Comparison of ENCODE assay signal across 15 mouse cellular contexts in the genomic region with DNA sequence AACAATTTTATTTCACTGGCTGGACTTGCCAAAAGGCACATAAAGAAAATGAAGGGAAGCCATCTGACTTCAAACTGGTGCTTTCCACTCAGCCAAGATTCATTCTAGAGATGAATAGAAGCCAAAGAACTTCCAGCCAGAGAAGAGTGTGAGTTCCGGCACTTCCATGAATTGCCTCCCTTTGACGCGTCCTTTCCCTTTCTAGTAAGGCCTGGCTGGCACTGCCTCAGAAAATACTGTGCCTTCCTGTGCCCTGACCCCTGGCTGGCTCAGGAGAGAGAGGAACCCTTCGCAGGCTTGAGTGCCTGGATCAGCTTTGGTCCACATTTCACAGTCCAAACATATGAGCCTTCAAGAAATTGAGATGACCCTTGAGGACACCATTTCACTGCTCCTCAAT. TPM values are rescaled to one million over a fixed set of nuclear protein-coding genes. Genes with fewer than 3 reads are reported as not detected.
DNase-seq lines count a peak whose midpoint lies in the region; ATAC-seq and TF ChIP-seq lines count a peak whose summit lies in the region.
"Had no signal": no experiment of that assay in that cellular context is flagged by ENCODE, and none has a peak within 500 bp of the region (broad histone marks: within the 10 kb centered on the region; RNA-seq: fewer than 3 reads in every experiment).

No protein-coding gene starts in this region.

- peak; percentile 46 for DNase-seq in cerebellum, adult 9-10 months
- no peak for DNase-seq in cerebellum, postnatal 10 days
- DNase-seq in hindbrain, embryonic 11.5 days (ENCODE audit: low spot score), result no peak
- no peak for DNase-seq in liver, postnatal 0 days
- peak; percentile 69 for DNase-seq in kidney, adult 9 months
- no peak for DNase-seq in ovary, postnatal 14 days (ENCODE audit: low spot score)
- DNase-seq: left cerebral cortex, postnatal 4 days had no signal

- TF ChIP-seq CTCF in liver, postnatal 0 days (IDR thresholded peaks at IDR 0.05; ENCODE audit: low read depth), result no peak

- H3K27ac ChIP-seq in hindbrain, embryonic 16.5 days (ENCODE audit: low read depth, low read length), result no peak overlapping the region
- H3K27ac ChIP-seq in hindbrain, embryonic 11.5 days (ENCODE audit: low read depth, low read length), result no peak overlapping the region
- no peak overlapping the region for H3K27ac ChIP-seq in liver, postnatal 0 days (ENCODE audit: low read depth)
- no peak overlapping the region for H3K27ac ChIP-seq in liver, embryonic 12.5 days
- H3K27ac ChIP-seq: heart, embryonic 15.5 days; hindbrain, embryonic 13.5 days; liver, embryonic 15.5 days; neural tube, embryonic 13.5 days had no signal

- WGBS in hindbrain, embryonic 16.5 days, result 56% methylated on average over 4 of the region's 4 CpGs
- 76% methylated on average over 4 of the region's 4 CpGs for WGBS in hindbrain, embryonic 11.5 days
- 59% methylated on average over 4 of the region's 4 CpGs for WGBS in liver, postnatal 0 days (ENCODE audit: insufficient replicate concordance)
- 64% methylated on average over 4 of the region's 4 CpGs for WGBS in liver, embryonic 12.5 days (ENCODE audit: insufficient replicate concordance)

- no peaks in the 10 kb centered on the region for H3K36me3 ChIP-seq in hindbrain, embryonic 16.5 days (ENCODE audit: control insufficient read depth, insufficient read depth, low read length)
- H3K36me3 ChIP-seq in hindbrain, embryonic 11.5 days (ENCODE audit: control insufficient read depth, insufficient read depth, low read length), result no peaks in the 10 kb centered on the region
- H3K36me3 ChIP-seq in liver, postnatal 0 days (replicated peaks; ENCODE audit: insufficient read depth, low read length), result no peaks in the 10 kb centered on the region
- H3K36me3 ChIP-seq in liver, embryonic 12.5 days, result no peaks in the 10 kb centered on the region
- H3K36me3 ChIP-seq: heart, embryonic 15.5 days; hindbrain, embryonic 13.5 days; liver, embryonic 15.5 days; neural tube, embryonic 13.5 days had no signal

- peaks cover 16% of the 10 kb centered on the region for H3K4me1 ChIP-seq in hindbrain, embryonic 16.5 days (ENCODE audit: control insufficient read depth, insufficient read depth, low read depth, low read length)
- H3K4me1 ChIP-seq in hindbrain, embryonic 11.5 days (replicated peaks; ENCODE audit: control insufficient read depth, insufficient read depth, low read length), result peaks cover 8% of the 10 kb centered on the region; the same call in 1 of the 2 replicates
- H3K4me1 ChIP-seq in liver, postnatal 0 days (ENCODE audit: insufficient read depth), result peaks cover 21% of the 10 kb centered on the region; the same call in 1 of the 2 replicates
- peaks cover 16% of the 10 kb centered on the region; the same call in 1 of the 2 replicates for H3K4me1 ChIP-seq in liver, embryonic 12.5 days

- H3K9me3 ChIP-seq in hindbrain, embryonic 16.5 days (ENCODE audit: control insufficient read depth, low read length), result no peaks in the 10 kb centered on the region
- no peaks in the 10 kb centered on the region for H3K9me3 ChIP-seq in hindbrain, embryonic 11.5 days (ENCODE audit: control insufficient read depth, low read length)
- H3K9me3 ChIP-seq in liver, postnatal 0 days (ENCODE audit: low read length), result no peaks in the 10 kb centered on the region
- H3K9me3 ChIP-seq in liver, embryonic 12.5 days (replicated peaks), result no peaks in the 10 kb centered on the region
- H3K9me3 ChIP-seq: heart, embryonic 15.5 days; hindbrain, embryonic 13.5 days; liver, embryonic 15.5 days; neural tube, embryonic 13.5 days had no signal

- peaks cover 37% of the 10 kb centered on the region for H3K27me3 ChIP-seq in hindbrain, embryonic 16.5 days (replicated peaks; ENCODE audit: control insufficient read depth, insufficient read depth, low read length)
- H3K27me3 ChIP-seq in hindbrain, embryonic 11.5 days (ENCODE audit: control insufficient read depth, insufficient read depth, low read length), result peaks cover 51% of the 10 kb centered on the region
- H3K27me3 ChIP-seq in liver, postnatal 0 days (ENCODE audit: insufficient read depth, low read length), result peaks cover 27% of the 10 kb centered on the region
- peaks cover 58% of the 10 kb centered on the region for H3K27me3 ChIP-seq in liver, embryonic 12.5 days (replicated peaks)
- H3K27me3 ChIP-seq: Patski had no signal

- no peak overlapping the region for H3K9ac ChIP-seq in hindbrain, embryonic 16.5 days (ENCODE audit: low read depth, low read length)
- no peak overlapping the region for H3K9ac ChIP-seq in hindbrain, embryonic 11.5 days (ENCODE audit: low read depth, low read length)
- H3K9ac ChIP-seq in liver, postnatal 0 days (replicated peaks), result no peak overlapping the region
- H3K9ac ChIP-seq in liver, embryonic 12.5 days, result no peak overlapping the region
- H3K9ac ChIP-seq: heart, embryonic 15.5 days; hindbrain, embryonic 13.5 days; liver, embryonic 15.5 days; neural tube, embryonic 13.5 days had no signal

- peak; percentile 29; the same call in 1 of the 2 replicates for ATAC-seq in hindbrain, embryonic 16.5 days
- no peak for ATAC-seq in hindbrain, embryonic 11.5 days (ENCODE audit: low FRiP score)
- no peak for ATAC-seq in liver, postnatal 0 days
- no peak for ATAC-seq in liver, embryonic 12.5 days
- ATAC-seq: Patski had no signal

- TF ChIP-seq EP300 in liver, postnatal 0 days (IDR thresholded peaks at IDR 0.05; ENCODE audit: low read depth), result no peak

- no peak overlapping the region for H3K4me2 ChIP-seq in hindbrain, embryonic 16.5 days (ENCODE audit: low read length)
- no peak overlapping the region for H3K4me2 ChIP-seq in hindbrain, embryonic 11.5 days (replicated peaks; ENCODE audit: low read depth, low read length)
- peak overlapping the region; percentile 16 for H3K4me2 ChIP-seq in liver, postnatal 0 days (ENCODE audit: low read depth, low read length)
- no peak overlapping the region for H3K4me2 ChIP-seq in liver, embryonic 12.5 days
- H3K4me2 ChIP-seq: heart, embryonic 15.5 days; hindbrain, embryonic 13.5 days; liver, embryonic 15.5 days; neural tube, embryonic 13.5 days had no signal

- no peak overlapping the region for H3K4me3 ChIP-seq in hindbrain, embryonic 16.5 days (ENCODE audit: low read length)
- no peak overlapping the region for H3K4me3 ChIP-seq in hindbrain, embryonic 11.5 days (ENCODE audit: low read depth, low read length)
- H3K4me3 ChIP-seq in liver, postnatal 0 days (ENCODE audit: low read depth, low read length), result no peak overlapping the region
- H3K4me3 ChIP-seq in liver, embryonic 12.5 days, result no peak overlapping the region
- H3K4me3 ChIP-seq: heart, embryonic 15.5 days; hindbrain, embryonic 13.5 days; liver, embryonic 15.5 days; megakaryocyte, embryonic 14.5 days; neural tube, embryonic 13.5 days had no signal

RNA-seq across cellular contexts. Expression of a gene that starts 2.8 kb away (rescaled TPM):
- 0.07 TPM in 1 of 2 replicates, not detected in the other for polyA plus RNA-seq in hindbrain, embryonic 16.5 days (2015; fragmentation: Nextera tagmentation; extraction: Ambion mirVana)
- polyA plus RNA-seq in hindbrain, embryonic 11.5 days (2014; fragmentation: Nextera tagmentation; extraction: Ambion mirVana), result 0.25 and 0.32 TPM in 2 replicates
- polyA plus RNA-seq in liver, postnatal 0 days (2015; fragmentation: Nextera tagmentation; extraction: Ambion mirVana), result 1.8 and 3.9 TPM in 2 replicates
- 0.36 and 0.50 TPM in 2 replicates for polyA plus RNA-seq in liver, embryonic 12.5 days (2016; fragmentation: Nextera tagmentation; extraction: Ambion mirVana)
- polyA plus RNA-seq: hindbrain, embryonic 13.5 days; neural tube, embryonic 13.5 days had no signal

RNA-seq across cellular contexts. Expression of a gene that starts 51.2 kb away (rescaled TPM):
- polyA plus RNA-seq in hindbrain, embryonic 16.5 days (2015; fragmentation: Nextera tagmentation; extraction: Ambion mirVana), result 125 and 150 TPM in 2 replicates
- polyA plus RNA-seq in hindbrain, embryonic 11.5 days (2014; fragmentation: Nextera tagmentation; extraction: Ambion mirVana), result 241 and 243 TPM in 2 replicates
- polyA plus RNA-seq in liver, postnatal 0 days (2015; fragmentation: Nextera tagmentation; extraction: Ambion mirVana), result 12.1 and 12.2 TPM in 2 replicates
- polyA plus RNA-seq in liver, embryonic 12.5 days (2016; fragmentation: Nextera tagmentation; extraction: Ambion mirVana), result 57.6 and 59.0 TPM in 2 replicates

Comparison
In these comparisons a context has a peak if more than half of its experiments do, and no peak if none do; other contexts are left out.
1. DNase-seq: peak in cerebellum, adult 9-10 months (single experiment) and kidney, adult 9 months (single experiment); none in cerebellum, postnatal 10 days (0 of 2), hindbrain, embryonic 11.5 days (single experiment), liver, postnatal 0 days (single experiment) and ovary, postnatal 14 days (single experiment).